Mouse (Mus musculus): ENCODE results near the gene Abca1. TPM values are rescaled to one million over a fixed set of nuclear protein-coding genes. Genes with fewer than 3 reads are reported as not detected.

Gene Abca1
- polyA plus RNA-seq, 1 experiment from 2014 or later, result 4.8 TPM

Other genes starting within 250 kb of the Abca1 start
- not detected in 2 replicates for gene Olfr272, start 240.7 kb downstream of the Abca1 start, polyA plus RNA-seq (2015; fragmentation: Nextera tagmentation; extraction: Ambion mirVana)
- gene Olfr270, start 195.3 kb downstream of the Abca1 start, polyA plus RNA-seq (2015; fragmentation: Nextera tagmentation; extraction: Ambion mirVana), result not detected in 2 replicates
- not detected in 2 replicates for gene Nipsnap3a, start 170.6 kb downstream of the Abca1 start, polyA plus RNA-seq (2015; fragmentation: Nextera tagmentation; extraction: Ambion mirVana)
- 86.2 and 96.8 TPM in 2 replicates for gene Nipsnap3b, start 148.0 kb downstream of the Abca1 start, polyA plus RNA-seq (2015; fragmentation: Nextera tagmentation; extraction: Ambion mirVana)